Mouse (Mus musculus): ENCODE measurements at regions not wholly inside any gene's neighbourhood (a gene's known extent, or its start where the extent isn't known, plus 50 kb on each side); places are given as distances from the start of the nearest gene placed in this dataset.

DNA sequence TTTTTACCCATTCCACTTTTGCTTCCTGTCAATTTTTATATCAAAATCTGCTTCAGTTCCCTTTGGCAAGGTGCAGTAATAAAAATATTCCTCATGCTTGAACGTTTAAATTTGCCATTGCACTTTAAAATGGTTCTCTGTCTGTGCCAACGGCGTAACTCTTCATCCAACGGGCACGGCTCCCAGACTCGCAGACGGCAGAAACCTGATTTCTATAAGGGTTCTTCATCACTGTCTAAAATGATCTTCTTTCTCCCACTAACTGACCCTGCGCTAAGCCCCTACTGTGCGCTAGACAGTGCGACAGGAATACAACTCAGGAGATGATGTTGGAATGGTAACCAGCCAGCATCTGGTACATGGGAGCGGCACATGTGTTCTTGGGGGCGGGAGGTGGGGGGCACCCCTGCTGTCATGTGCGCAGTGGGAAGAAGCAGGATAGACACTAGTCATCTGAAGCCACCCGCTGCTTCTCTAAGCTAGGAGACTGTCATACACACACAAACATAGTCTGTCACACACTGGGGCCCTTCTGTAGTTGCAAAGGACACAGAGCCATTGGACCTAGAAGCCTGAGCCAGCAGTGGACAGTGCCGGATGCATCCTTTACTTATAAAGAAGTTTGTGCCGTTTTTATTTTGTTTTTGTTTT is 197.8 kb downstream of the Rpap3 start:
- Histone ChIP-seq H3K4me2 (replicated peaks; ENCODE audit: low read depth, low read length) (no peak overlapping the region), H3K9me3 (ENCODE audit: low read length) (peaks cover 14% of the 10 kb centered on the region), H3K9ac (replicated peaks; ENCODE audit: low read length) (no peak overlapping the region), H3K36me3 (ENCODE audit: insufficient read depth, low read length) (no peaks in the 10 kb centered on the region), H3K27ac (ENCODE audit: low read length) (no peak overlapping the region), H3K4me1 (ENCODE audit: insufficient read depth, low read length) (no peaks in the 10 kb centered on the region), H3K27me3 (ENCODE audit: insufficient read depth, low read length) (no peaks in the 10 kb centered on the region), H3K4me3 (ENCODE audit: low read length) (no peak overlapping the region)
- 93% methylated on average over 16 of the region's 16 CpGs for WGBS
- ATAC-seq (ENCODE audit: low FRiP score, low TSS enrichment): no peak

GRCm38 (mm10) chr15:97507176-97507575 is 198.4 kb downstream of the Rpap3 start:
- peaks cover 14% of the 10 kb centered on the region for H3K9me3 ChIP-seq (ENCODE audit: low read length)
- H3K4me3 ChIP-seq (ENCODE audit: low read length): no peak overlapping the region
- H3K9ac ChIP-seq (replicated peaks; ENCODE audit: low read length): no peak overlapping the region
- no peaks in the 10 kb centered on the region for H3K36me3 ChIP-seq (ENCODE audit: insufficient read depth, low read length)
- H3K27me3 ChIP-seq (ENCODE audit: insufficient read depth, low read length): no peaks in the 10 kb centered on the region
- no peak overlapping the region for H3K27ac ChIP-seq (ENCODE audit: low read length)
- no peaks in the 10 kb centered on the region for H3K4me1 ChIP-seq (ENCODE audit: insufficient read depth, low read length)
- no peak overlapping the region for H3K4me2 ChIP-seq (replicated peaks; ENCODE audit: low read depth, low read length)
- ATAC-seq (ENCODE audit: low FRiP score, low TSS enrichment): no peak
- WGBS: 86% methylated on average over 11 of the region's 11 CpGs

- 88% methylated on average over 11 of the region's 11 CpGs for WGBS
- Histone ChIP-seq H3K9ac (replicated peaks; ENCODE audit: low read length) (no peak overlapping the region), H3K9me3 (ENCODE audit: low read length) (peaks cover 10% of the 10 kb centered on the region)
Measured at GRCm38 (mm10) chr15:97505715-97506114, 199.9 kb downstream of the Rpap3 start.

DNA sequence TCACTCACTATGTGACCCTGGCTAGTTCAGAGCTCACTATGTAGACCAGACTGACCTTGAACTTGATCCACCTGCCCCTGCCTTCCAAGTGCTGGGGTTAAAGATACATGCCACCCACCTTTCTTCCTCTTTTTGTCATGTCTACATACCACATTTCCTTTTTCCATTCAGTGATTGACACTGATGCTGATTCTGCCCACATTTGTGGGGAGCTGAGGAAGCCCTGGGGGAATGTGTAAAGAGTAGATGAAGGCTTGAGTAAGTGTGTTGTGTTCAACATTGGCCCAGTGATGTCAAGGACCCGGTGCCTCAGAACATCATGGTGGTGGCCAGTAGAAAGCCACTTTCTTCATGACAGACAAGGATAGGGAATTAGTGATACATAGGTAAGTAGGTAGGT is 201.3 kb downstream of the Rpap3 start:
- no peak for ATAC-seq (ENCODE audit: low FRiP score, low TSS enrichment)
- Histone ChIP-seq H3K4me3 (ENCODE audit: low read length) (no peak overlapping the region), H3K9me3 (ENCODE audit: low read length) (peaks cover 4% of the 10 kb centered on the region; the same call in 1 of the 2 replicates), H3K36me3 (ENCODE audit: insufficient read depth, low read length) (no peaks in the 10 kb centered on the region), H3K4me1 (ENCODE audit: insufficient read depth, low read length) (no peaks in the 10 kb centered on the region), H3K9ac (replicated peaks; ENCODE audit: low read length) (no peak overlapping the region), H3K27me3 (ENCODE audit: insufficient read depth, low read length) (no peaks in the 10 kb centered on the region), H3K27ac (ENCODE audit: low read length) (no peak overlapping the region), H3K4me2 (replicated peaks; ENCODE audit: low read depth, low read length) (no peak overlapping the region)
- 91% methylated on average over 1 of the region's 1 CpGs for WGBS

More at GRCm38 (mm10) chr15:97505715-97506114, 199.9 kb downstream of the Rpap3 start:
- Histone ChIP-seq H3K4me2 (replicated peaks; ENCODE audit: low read depth, low read length) (no peak overlapping the region), H3K4me3 (ENCODE audit: low read length) (no peak overlapping the region), H3K36me3 (ENCODE audit: insufficient read depth, low read length) (no peaks in the 10 kb centered on the region), H3K27me3 (ENCODE audit: insufficient read depth, low read length) (no peaks in the 10 kb centered on the region), H3K4me1 (ENCODE audit: insufficient read depth, low read length) (no peaks in the 10 kb centered on the region), H3K27ac (ENCODE audit: low read length) (no peak overlapping the region)
- ATAC-seq (ENCODE audit: low FRiP score, low TSS enrichment): no peak

- H3K9me3 ChIP-seq (ENCODE audit: low read length): peaks cover 4% of the 10 kb centered on the region; the same call in 1 of the 2 replicates
- no peak overlapping the region for H3K27ac ChIP-seq (ENCODE audit: low read length)
- H3K9ac ChIP-seq (replicated peaks; ENCODE audit: low read length): no peak overlapping the region
- WGBS: 87% methylated on average over 7 of the region's 7 CpGs
- no peak overlapping the region for H3K4me3 ChIP-seq (ENCODE audit: low read length)
- H3K4me2 ChIP-seq (replicated peaks; ENCODE audit: low read depth, low read length): no peak overlapping the region
- H3K36me3 ChIP-seq (ENCODE audit: insufficient read depth, low read length): no peaks in the 10 kb centered on the region
- no peaks in the 10 kb centered on the region for H3K4me1 ChIP-seq (ENCODE audit: insufficient read depth, low read length)
- no peaks in the 10 kb centered on the region for H3K27me3 ChIP-seq (ENCODE audit: insufficient read depth, low read length)
- no peak for ATAC-seq (ENCODE audit: low FRiP score, low TSS enrichment)
Measured at GRCm38 (mm10) chr15:97502056-97502455, 203.6 kb downstream of the Rpap3 start.

GRCm38 (mm10) chr15:97501420-97501819 is 204.2 kb downstream of the Rpap3 start:
- no peak overlapping the region for H3K4me3 ChIP-seq (ENCODE audit: low read length)
- WGBS: 80% methylated on average over 9 of the region's 9 CpGs
- no peak overlapping the region for H3K9ac ChIP-seq (replicated peaks; ENCODE audit: low read length)
- ATAC-seq (ENCODE audit: low FRiP score, low TSS enrichment): no peak
- H3K4me2 ChIP-seq (replicated peaks; ENCODE audit: low read depth, low read length): no peak overlapping the region
- no peaks in the 10 kb centered on the region for H3K4me1 ChIP-seq (ENCODE audit: insufficient read depth, low read length)
- no peaks in the 10 kb centered on the region for H3K27me3 ChIP-seq (ENCODE audit: insufficient read depth, low read length)
- peaks cover 4% of the 10 kb centered on the region; the same call in 1 of the 2 replicates for H3K9me3 ChIP-seq (ENCODE audit: low read length)
- H3K27ac ChIP-seq (ENCODE audit: low read length): no peak overlapping the region
- H3K36me3 ChIP-seq (ENCODE audit: insufficient read depth, low read length): no peaks in the 10 kb centered on the region

- Histone ChIP-seq H3K4me3 (ENCODE audit: low read length) (no peak overlapping the region), H3K27me3 (ENCODE audit: insufficient read depth, low read length) (no peaks in the 10 kb centered on the region), H3K36me3 (ENCODE audit: insufficient read depth, low read length) (no peaks in the 10 kb centered on the region), H3K4me2 (replicated peaks; ENCODE audit: low read depth, low read length) (no peak overlapping the region), H3K4me1 (ENCODE audit: insufficient read depth, low read length) (no peaks in the 10 kb centered on the region), H3K27ac (ENCODE audit: low read length) (no peak overlapping the region), H3K9me3 (ENCODE audit: low read length) (peaks cover 8% of the 10 kb centered on the region), H3K9ac (replicated peaks; ENCODE audit: low read length) (no peak overlapping the region)
- ATAC-seq (ENCODE audit: low FRiP score, low TSS enrichment): no peak
- WGBS: 70% methylated on average over 4 of the region's 4 CpGs
Measured at GRCm38 (mm10) chr15:97499821-97500385, 205.7 kb downstream of the Rpap3 start.

DNA sequence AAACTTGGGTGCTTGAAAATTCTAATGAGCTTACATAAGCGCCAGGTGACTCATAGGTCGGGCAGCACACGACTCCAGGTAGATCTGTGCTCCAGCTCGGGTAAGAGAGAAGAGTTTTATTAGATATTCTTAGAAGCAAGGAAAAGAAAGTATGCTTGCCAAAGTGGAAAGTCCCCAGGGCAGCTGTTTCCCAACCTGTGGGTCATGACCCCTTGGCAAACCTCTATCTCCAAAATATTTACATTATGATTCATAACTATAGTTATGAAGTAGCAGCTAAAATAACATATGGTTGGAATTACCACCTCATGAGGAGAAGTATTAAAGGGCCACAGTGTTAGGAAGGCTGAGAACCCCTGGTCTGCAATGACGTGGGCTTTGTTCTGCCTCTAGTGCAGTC is 206.4 kb downstream of the Rpap3 start:
- no peaks in the 10 kb centered on the region for H3K4me1 ChIP-seq (ENCODE audit: insufficient read depth, low read length)
- H3K36me3 ChIP-seq (ENCODE audit: insufficient read depth, low read length): no peaks in the 10 kb centered on the region
- no peak overlapping the region for H3K27ac ChIP-seq (ENCODE audit: low read length)
- H3K4me2 ChIP-seq (replicated peaks; ENCODE audit: low read depth, low read length): no peak overlapping the region
- peaks cover 8% of the 10 kb centered on the region for H3K9me3 ChIP-seq (ENCODE audit: low read length)
- WGBS: 86% methylated on average over 5 of the region's 5 CpGs
- no peak overlapping the region for H3K9ac ChIP-seq (replicated peaks; ENCODE audit: low read length)
- ATAC-seq (ENCODE audit: low FRiP score, low TSS enrichment): no peak
- H3K27me3 ChIP-seq (ENCODE audit: insufficient read depth, low read length): no peaks in the 10 kb centered on the region
- H3K4me3 ChIP-seq (ENCODE audit: low read length): no peak overlapping the region

GRCm38 (mm10) chr15:97498375-97498774 is 207.2 kb downstream of the Rpap3 start:
- no peak for ATAC-seq (ENCODE audit: low FRiP score, low TSS enrichment)
- WGBS: 90% methylated on average over 3 of the region's 3 CpGs
- Histone ChIP-seq H3K27me3 (ENCODE audit: insufficient read depth, low read length) (no peaks in the 10 kb centered on the region), H3K9me3 (ENCODE audit: low read length) (peaks cover 5% of the 10 kb centered on the region), H3K36me3 (ENCODE audit: insufficient read depth, low read length) (no peaks in the 10 kb centered on the region), H3K9ac (replicated peaks; ENCODE audit: low read length) (no peak overlapping the region), H3K27ac (ENCODE audit: low read length) (no peak overlapping the region), H3K4me1 (ENCODE audit: insufficient read depth, low read length) (no peaks in the 10 kb centered on the region), H3K4me2 (replicated peaks; ENCODE audit: low read depth, low read length) (no peak overlapping the region), H3K4me3 (ENCODE audit: low read length) (no peak overlapping the region)

DNA sequence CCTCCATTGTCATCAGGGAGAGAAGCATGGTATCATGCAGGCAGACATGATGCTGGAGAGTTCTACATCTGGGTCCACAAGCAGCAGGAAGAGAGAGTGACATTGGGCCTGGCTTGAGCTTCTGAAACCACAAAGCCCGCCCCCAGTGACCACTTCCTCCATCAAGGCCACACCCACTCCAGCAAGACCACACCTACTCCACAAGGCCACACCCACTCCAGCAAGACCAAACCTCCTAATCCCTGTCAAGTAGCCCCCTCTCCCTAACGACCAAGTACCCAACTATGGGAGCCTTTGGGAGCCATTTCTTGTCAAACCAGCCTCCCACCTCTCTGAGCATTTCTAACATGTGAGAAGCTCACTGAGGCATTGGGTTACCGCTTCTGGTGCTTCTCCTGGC is 209.6 kb downstream of the Rpap3 start:
- Histone ChIP-seq H3K27ac (ENCODE audit: low read length) (no peak overlapping the region), H3K4me3 (ENCODE audit: low read length) (no peak overlapping the region), H3K4me1 (ENCODE audit: insufficient read depth, low read length) (no peaks in the 10 kb centered on the region), H3K9ac (replicated peaks; ENCODE audit: low read length) (no peak overlapping the region), H3K27me3 (ENCODE audit: insufficient read depth, low read length) (no peaks in the 10 kb centered on the region), H3K9me3 (ENCODE audit: low read length) (peaks cover 8% of the 10 kb centered on the region), H3K36me3 (ENCODE audit: insufficient read depth, low read length) (no peaks in the 10 kb centered on the region), H3K4me2 (replicated peaks; ENCODE audit: low read depth, low read length) (no peak overlapping the region)
- no peak for ATAC-seq (ENCODE audit: low FRiP score, low TSS enrichment)
- 91% methylated on average over 3 of the region's 3 CpGs for WGBS
